Comparison of ENCODE assay signal across 8 mouse cellular contexts in genomic region chr5:136986695-136987137, GRCm38 (mm10). TPM values are rescaled to one million over a fixed set of nuclear protein-coding genes. Genes with fewer than 3 reads are reported as not detected.
DNase-seq lines count a peak whose midpoint lies in the region; ATAC-seq and TF ChIP-seq lines count a peak whose summit lies in the region.

Plod3 (plus strand) TSS chr5:136987019.

- peak within 1 kb of the TSS; percentile 100 for H3K27ac ChIP-seq in forebrain, embryonic 10.5 days
- peak within 1 kb of the TSS; percentile 87 for H3K27ac ChIP-seq in heart, embryonic 15.5 days
- peak within 1 kb of the TSS; percentile 75 for H3K27ac ChIP-seq in liver, embryonic 14.5 days
- H3K27ac ChIP-seq in neural tube, embryonic 11.5 days (ENCODE audit: low read depth, low read length), result peak within 1 kb of the TSS; percentile 93

- peak; percentile 94 to 96 for DNase-seq in CD8-positive naive resting alpha-beta T cell, adult 2 months (ENCODE audit: low read depth in 2 of 2, low spot score in 2 of 2)
- DNase-seq in c-Kit-positive CD71-negative TER-119-negative erythroid progenitor cells, embryonic 14.5 days (ENCODE audit: low read depth), result peak; percentile 99
- DNase-seq in forebrain, embryonic 10.5 days (ENCODE audit: extremely low spot score, low spot score), result peak; percentile 96
- peak; percentile 98 to 99 for DNase-seq in kidney, postnatal 25 days
- peak; percentile 99 for DNase-seq in liver, embryonic 14.5 days (ENCODE audit: low read depth in 3 of 3, low spot score in 3 of 3)
- peak; percentile 97 for DNase-seq in neural tube, embryonic 11.5 days (ENCODE audit: low spot score)
- DNase-seq in telencephalon, adult 2 months (ENCODE audit: low read depth, low spot score), result peak; percentile 99

- peak within 1 kb of the TSS; percentile 91 for H3K4me3 ChIP-seq in forebrain, embryonic 10.5 days
- H3K4me3 ChIP-seq in heart, embryonic 15.5 days, result peak within 1 kb of the TSS; percentile 84
- peak within 1 kb of the TSS; percentile 93 to 98 for H3K4me3 ChIP-seq in liver, embryonic 14.5 days (ENCODE audit: insufficient read depth in 1 of 2, low read depth in 2 of 2, low read length in 2 of 2)
- H3K4me3 ChIP-seq in neural tube, embryonic 11.5 days (ENCODE audit: low read depth, low read length), result peak within 1 kb of the TSS; percentile 57

- H3K9ac ChIP-seq in heart, embryonic 15.5 days, result peak within 1 kb of the TSS; percentile 93
- H3K9ac ChIP-seq in liver, embryonic 14.5 days (replicated peaks), result peak within 1 kb of the TSS; percentile 93
- H3K9ac ChIP-seq in neural tube, embryonic 11.5 days (ENCODE audit: low read length), result peak within 1 kb of the TSS; percentile 86

- H3K4me2 ChIP-seq in heart, embryonic 15.5 days, result peak within 1 kb of the TSS; percentile 90
- peak within 1 kb of the TSS; percentile 92 for H3K4me2 ChIP-seq in liver, embryonic 14.5 days (ENCODE audit: low read depth)
- H3K4me2 ChIP-seq in neural tube, embryonic 11.5 days (ENCODE audit: low read depth), result peak within 1 kb of the TSS; percentile 74

- TF ChIP-seq EP300 in liver, embryonic 14.5 days (IDR thresholded peaks at IDR 0.05; ENCODE audit: low read depth), result no peak

- peaks cover 26% of the 10 kb centered on the region for H3K4me1 ChIP-seq in forebrain, embryonic 10.5 days
- H3K4me1 ChIP-seq in heart, embryonic 15.5 days (replicated peaks), result peaks cover 23% of the 10 kb centered on the region
- peaks cover 0 to 13% of the 10 kb centered on the region in 2 experiments; a peak in 2 of 4 replicates for H3K4me1 ChIP-seq in liver, embryonic 14.5 days (replicated peaks; ENCODE audit: control insufficient read depth in 2 of 2, insufficient read depth in 2 of 2, low read length in 1 of 2)
- H3K4me1 ChIP-seq in neural tube, embryonic 11.5 days (ENCODE audit: control insufficient read depth, insufficient read depth, low read length), result peaks cover 12% of the 10 kb centered on the region; the same call in 1 of the 2 replicates

- H3K9me3 ChIP-seq in forebrain, embryonic 10.5 days, result no peaks in the 10 kb centered on the region
- no peaks in the 10 kb centered on the region for H3K9me3 ChIP-seq in heart, embryonic 15.5 days (replicated peaks)
- H3K9me3 ChIP-seq in liver, embryonic 14.5 days (ENCODE audit: control insufficient read depth, low read length), result no peaks in the 10 kb centered on the region
- H3K9me3 ChIP-seq in neural tube, embryonic 11.5 days (ENCODE audit: control insufficient read depth, low read length), result no peaks in the 10 kb centered on the region

- no peaks in the 10 kb centered on the region for H3K27me3 ChIP-seq in forebrain, embryonic 10.5 days (ENCODE audit: poor library complexity, severe bottlenecking)
- H3K27me3 ChIP-seq in heart, embryonic 15.5 days, result no peaks in the 10 kb centered on the region
- H3K27me3 ChIP-seq in liver, embryonic 14.5 days (ENCODE audit: control insufficient read depth, insufficient read depth, low read length), result no peaks in the 10 kb centered on the region
- no peaks in the 10 kb centered on the region for H3K27me3 ChIP-seq in neural tube, embryonic 11.5 days (ENCODE audit: control insufficient read depth, insufficient read depth, low read length)

- ATAC-seq in heart, embryonic 15.5 days (replicated peaks; ENCODE audit: insufficient number of reproducible peaks, insufficient read depth, low FRiP score, low read depth), result peak; percentile 95
- peak; percentile 92 for ATAC-seq in liver, embryonic 14.5 days (ENCODE audit: insufficient read depth)
- peak; percentile 79 for ATAC-seq in neural tube, embryonic 11.5 days (ENCODE audit: insufficient read depth, low FRiP score, low TSS enrichment)

- peaks cover 54% of the 10 kb centered on the region for H3K36me3 ChIP-seq in forebrain, embryonic 10.5 days (replicated peaks)
- H3K36me3 ChIP-seq in heart, embryonic 15.5 days, result peaks cover 28% of the 10 kb centered on the region
- no peaks in the 10 kb centered on the region for H3K36me3 ChIP-seq in liver, embryonic 14.5 days (replicated peaks; ENCODE audit: control insufficient read depth, insufficient read depth, low read depth)
- peaks cover 9% of the 10 kb centered on the region for H3K36me3 ChIP-seq in neural tube, embryonic 11.5 days (ENCODE audit: control insufficient read depth, insufficient read depth, low read length)

- under 1% methylated on average over 26 of the region's 26 CpGs for WGBS in forebrain, embryonic 10.5 days
- under 1% methylated on average over 26 of the region's 26 CpGs for WGBS in heart, embryonic 15.5 days
- WGBS in liver, embryonic 14.5 days (ENCODE audit: insufficient replicate concordance), result under 1% methylated on average over 26 of the region's 26 CpGs
- under 1% methylated on average over 26 of the region's 26 CpGs for WGBS in neural tube, embryonic 11.5 days

- TF ChIP-seq CTCF in liver, embryonic 14.5 days (IDR thresholded peaks at IDR 0.05; ENCODE audit: low read depth), result peak; percentile 18; the same call in 1 of the 2 replicates

RNA-seq across cellular contexts. Expression of gene Plod3, which starts in this region (rescaled TPM):
- 35.7 and 40.7 TPM in 2 replicates for polyA plus RNA-seq in forebrain, embryonic 10.5 days (2016; fragmentation: Nextera tagmentation; extraction: Ambion mirVana)
- polyA plus RNA-seq in heart, embryonic 15.5 days (2015; fragmentation: Nextera tagmentation; extraction: Ambion mirVana), result 34.9 and 50.1 TPM in 2 replicates
- polyA plus RNA-seq in liver, embryonic 14.5 days (2012; rRNA removed), result 13.8 and 13.9 TPM in 2 replicates
- polyA plus RNA-seq in liver, embryonic 14.5 days (2014; fragmentation: Nextera tagmentation; extraction: Ambion mirVana), result 7.2 and 7.5 TPM in 2 replicates
- polyA plus RNA-seq in neural tube, embryonic 11.5 days (2014; fragmentation: Nextera tagmentation; extraction: Ambion mirVana), result 31.8 and 34.8 TPM in 2 replicates

Comparison
In these comparisons a context has a peak if more than half of its experiments do, and no peak if none do; other contexts are left out.
1. Peak in every context shown above with its lines: DNase-seq, ATAC-seq, H3K4me3 ChIP-seq and H3K27ac ChIP-seq.